Mouse (Mus musculus): ENCODE measurements around the gene Gm8909. TPM values are rescaled to one million over a fixed set of nuclear protein-coding genes. Genes with fewer than 3 reads are reported as not detected.
"Not testable (repeated sequence)": the region's sequence is repeated elsewhere in the genome, so short reads cannot be mapped to it uniquely, and the experiment has no call there.

Gene Gm8909
- polyA plus RNA-seq, 1 experiment from 2014 or later, result 28.7 TPM

GRCm38 (mm10) chr17:36167306-36168038 lies 865 bp downstream of the Gm8909 start:
- TF ChIP-seq CTCF (IDR thresholded peaks at IDR 0.05; ENCODE audit: low read depth), result no peak
- peak overlapping the region; percentile 75; the same call in 1 of the 2 replicates for H3K27ac ChIP-seq (ENCODE audit: low read depth, low read length)
- H3K4me1 ChIP-seq (replicated peaks; ENCODE audit: control insufficient read depth, insufficient read depth, low read length), result no peaks in the 10 kb centered on the region
- H3K36me3 ChIP-seq (ENCODE audit: control insufficient read depth, insufficient read depth), result no peaks in the 10 kb centered on the region
- H3K4me3 ChIP-seq (ENCODE audit: low read depth, low read length), result peak overlapping the region; percentile 52
- no peak overlapping the region for H3K9ac ChIP-seq (ENCODE audit: low read depth, low read length)
- 1% methylated on average over 48 of the region's 51 CpGs for WGBS
- peaks cover 18% of the 10 kb centered on the region; the same call in 1 of the 2 replicates for H3K27me3 ChIP-seq (replicated peaks; ENCODE audit: control insufficient read depth, insufficient read depth, low read length)
- H3K9me3 ChIP-seq (ENCODE audit: control insufficient read depth), result no peaks in the 10 kb centered on the region
- H3K4me2 ChIP-seq (replicated peaks; ENCODE audit: low read depth), result peak overlapping the region; percentile 83
- ATAC-seq, result peak; percentile 74

DNA sequence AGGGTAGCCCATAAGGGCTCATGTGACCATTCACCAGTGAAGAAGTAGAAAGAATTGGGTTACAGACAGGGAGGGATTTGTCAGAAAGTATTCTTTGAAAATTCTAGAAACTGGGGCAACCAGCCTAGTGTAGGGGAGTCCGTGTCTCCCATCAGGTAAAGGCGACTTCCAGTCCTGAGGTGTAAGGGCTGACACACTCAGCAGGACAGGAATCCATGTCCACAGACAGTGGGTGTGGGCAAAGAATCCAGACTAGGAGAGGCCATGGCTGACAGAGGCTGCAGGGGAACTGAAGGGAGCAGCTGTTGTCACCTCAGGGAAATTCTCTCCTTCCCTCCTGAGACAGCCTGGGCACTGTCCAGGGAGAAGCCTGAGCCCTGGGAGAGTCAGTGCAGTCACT lies 1.4 kb downstream of the Gm8909 start:
- H3K36me3 ChIP-seq (ENCODE audit: control insufficient read depth, insufficient read depth); ATAC-seq; H3K9me3 ChIP-seq (ENCODE audit: control insufficient read depth); H3K27ac ChIP-seq (ENCODE audit: low read depth, low read length); H3K4me1 ChIP-seq (replicated peaks; ENCODE audit: control insufficient read depth, insufficient read depth, low read length); H3K4me2 ChIP-seq (replicated peaks; ENCODE audit: low read depth); H3K4me3 ChIP-seq (ENCODE audit: low read depth, low read length); H3K9ac ChIP-seq (ENCODE audit: low read depth, low read length): not testable (repeated sequence)
- WGBS, result 50% methylated on average over 2 of the region's 2 CpGs
- peaks cover 23% of the 10 kb centered on the region for H3K27me3 ChIP-seq (replicated peaks; ENCODE audit: control insufficient read depth, insufficient read depth, low read length)

DNA sequence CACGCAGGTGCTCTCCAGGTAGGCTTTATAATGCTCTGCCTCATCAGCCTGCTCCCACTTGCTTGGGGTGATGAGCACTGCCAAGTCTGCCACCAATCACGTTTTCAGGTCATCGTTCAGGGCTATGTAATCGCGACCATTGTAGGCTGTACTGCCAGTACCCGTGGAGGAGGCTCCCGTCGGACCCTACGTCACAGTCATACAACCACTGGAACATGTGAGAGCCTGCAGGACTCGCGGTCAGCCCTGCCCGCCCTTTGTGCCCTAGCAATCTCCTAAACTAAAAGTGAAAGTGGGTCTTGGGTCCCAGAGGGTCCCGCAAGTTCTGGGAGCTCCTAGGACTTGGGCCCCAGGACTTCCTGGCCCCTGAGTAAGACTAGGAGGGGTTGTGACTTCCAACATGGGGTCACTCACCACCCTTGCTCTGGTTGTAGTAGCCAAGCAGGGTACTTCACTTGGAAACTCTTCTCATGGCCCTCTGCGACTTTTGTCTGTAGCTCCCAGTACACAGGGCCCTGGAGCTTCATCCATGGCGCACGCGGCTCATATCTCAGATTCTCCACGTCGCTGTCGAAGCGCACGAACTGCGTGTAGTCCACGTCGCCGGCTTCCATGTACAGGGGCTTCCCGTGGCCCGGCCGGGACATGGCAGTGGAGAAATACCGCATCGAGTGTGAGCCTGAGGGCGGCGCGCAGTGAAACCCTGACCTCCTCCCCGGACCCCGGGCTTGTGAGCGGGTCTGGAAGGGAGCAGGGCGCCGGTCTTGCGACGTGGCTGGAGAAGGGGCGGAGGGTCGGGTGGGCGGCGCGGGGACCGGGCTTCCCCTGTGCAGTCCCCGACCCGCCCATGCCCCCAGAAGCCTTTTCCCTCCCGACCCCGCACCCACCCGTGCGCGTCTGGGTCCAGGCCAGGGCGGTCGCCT lies 6.9 kb downstream of the Gm8909 start:
- TF ChIP-seq CTCF (IDR thresholded peaks at IDR 0.05; ENCODE audit: low read depth), result no peak
- no peak overlapping the region for H3K9ac ChIP-seq (ENCODE audit: low read depth, low read length)
- no peaks in the 10 kb centered on the region for H3K9me3 ChIP-seq (ENCODE audit: control insufficient read depth)
- WGBS, result 2% methylated on average over 56 of the region's 56 CpGs
- peak; percentile 46; the same call in 1 of the 2 replicates for ATAC-seq
- H3K27me3 ChIP-seq (replicated peaks; ENCODE audit: control insufficient read depth, insufficient read depth, low read length), result peaks cover 29% of the 10 kb centered on the region
- no peaks in the 10 kb centered on the region for H3K36me3 ChIP-seq (ENCODE audit: control insufficient read depth, insufficient read depth)
- H3K4me1 ChIP-seq (replicated peaks; ENCODE audit: control insufficient read depth, insufficient read depth, low read length), result no peaks in the 10 kb centered on the region
- H3K27ac ChIP-seq (ENCODE audit: low read depth, low read length), result no peak overlapping the region
- H3K4me2 ChIP-seq (replicated peaks; ENCODE audit: low read depth), result peak overlapping the region; percentile 44
- peak overlapping the region; percentile 28 for H3K4me3 ChIP-seq (ENCODE audit: low read depth, low read length)

DNA sequence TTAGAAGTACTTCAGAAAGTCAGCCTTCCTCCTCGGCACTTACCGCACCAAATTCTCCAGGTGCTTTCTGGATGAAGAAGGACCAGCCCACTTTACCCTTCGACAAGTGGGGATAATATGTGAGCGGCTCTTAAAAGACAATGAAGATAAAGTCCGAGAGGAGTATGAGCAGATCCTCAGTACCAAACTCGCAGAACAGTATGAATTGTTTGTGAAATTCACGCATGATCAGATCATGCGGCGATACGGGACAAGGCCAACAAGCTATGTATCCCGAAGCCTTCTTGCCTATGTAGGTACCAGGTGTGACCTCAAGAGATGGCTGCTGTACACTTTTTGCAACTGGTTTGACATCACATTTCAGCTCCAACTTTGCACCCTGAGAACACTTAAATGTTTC lies 10.1 kb downstream of the Gm8909 start:
- not testable (repeated sequence) for H3K27ac ChIP-seq (ENCODE audit: low read depth, low read length); ATAC-seq; H3K9me3 ChIP-seq (ENCODE audit: control insufficient read depth); H3K4me1 ChIP-seq (replicated peaks; ENCODE audit: control insufficient read depth, insufficient read depth, low read length); H3K9ac ChIP-seq (ENCODE audit: low read depth, low read length); H3K36me3 ChIP-seq (ENCODE audit: control insufficient read depth, insufficient read depth)
- WGBS, result 11% methylated on average over 11 of the region's 11 CpGs
- Histone ChIP-seq H3K4me2 (replicated peaks; ENCODE audit: low read depth) (peak overlapping the region; percentile 64), H3K4me3 (ENCODE audit: low read depth, low read length) (peak overlapping the region; percentile 26), H3K27me3 (replicated peaks; ENCODE audit: control insufficient read depth, insufficient read depth, low read length) (peaks cover 30% of the 10 kb centered on the region)

- H3K36me3 ChIP-seq (ENCODE audit: control insufficient read depth, insufficient read depth); H3K9me3 ChIP-seq (ENCODE audit: control insufficient read depth); H3K27ac ChIP-seq (ENCODE audit: low read depth, low read length); H3K9ac ChIP-seq (ENCODE audit: low read depth, low read length); ATAC-seq; H3K4me1 ChIP-seq (replicated peaks; ENCODE audit: control insufficient read depth, insufficient read depth, low read length): not testable (repeated sequence)
- peak; percentile 41 for TF ChIP-seq CTCF (IDR thresholded peaks at IDR 0.05; ENCODE audit: low read depth)
- WGBS, result under 1% methylated on average over 36 of the region's 36 CpGs
- H3K4me2 ChIP-seq (replicated peaks; ENCODE audit: low read depth), result peak overlapping the region; percentile 64
- peak overlapping the region; percentile 26 for H3K4me3 ChIP-seq (ENCODE audit: low read depth, low read length)
- peaks cover 29% of the 10 kb centered on the region for H3K27me3 ChIP-seq (replicated peaks; ENCODE audit: control insufficient read depth, insufficient read depth, low read length)
These were observed 10.6 kb downstream of the Gm8909 start for GRCm38 (mm10) chr17:36157782-36158181.
